Mouse (Mus musculus): Measurements from ENCODE around the gene Lipt1.

GRCm38 (mm10) chr1:37831681-37832080, 39.9 kb upstream of the Lipt1 start:
- TF ChIP-seq CTCF (IDR thresholded peaks at IDR 0.05; ENCODE audit: extremely low read depth, insufficient read depth, insufficient read length, insufficient replicate concordance) = no peak
- no peak for TF ChIP-seq POLR2A (IDR thresholded peaks at IDR 0.05; ENCODE audit: low read depth, low read length)
